ENCODE assay signal across 36 mouse cellular contexts in genomic region chr9:45255967-45256366, GRCm38 (mm10). TPM values are rescaled to one million over a fixed set of nuclear protein-coding genes. Genes with fewer than 3 reads are reported as not detected.
"Had no signal": no experiment of that assay in that cellular context is flagged by ENCODE, and none has a peak within 500 bp of the region (broad histone marks: within the 10 kb centered on the region; RNA-seq: fewer than 3 reads in every experiment).

No protein-coding gene starts in this region.

- H3K4me3 ChIP-seq: left cerebral cortex, adult 2 months; limb, embryonic 10.5 days; limb, embryonic 12.5 days; limb, embryonic 13.5 days; limb, embryonic 15.5 days; liver, embryonic 12.5 days; liver, embryonic 13.5 days; liver, embryonic 15.5 days; lung, embryonic 15.5 days; midbrain, embryonic 10.5 days; midbrain, embryonic 12.5 days; midbrain, embryonic 13.5 days; midbrain, embryonic 15.5 days; myocyte; neural tube, embryonic 12.5 days; neural tube, embryonic 13.5 days had no signal

- H3K27ac ChIP-seq: left cerebral cortex, adult 2 months; limb, embryonic 10.5 days; limb, embryonic 12.5 days; limb, embryonic 13.5 days; limb, embryonic 15.5 days; liver, embryonic 12.5 days; liver, embryonic 13.5 days; liver, embryonic 14.5 days; liver, embryonic 15.5 days; lung, embryonic 15.5 days; macrophage; midbrain, embryonic 10.5 days; midbrain, embryonic 12.5 days; midbrain, embryonic 13.5 days; midbrain, embryonic 15.5 days; neural tube, embryonic 12.5 days; neural tube, embryonic 13.5 days had no signal

- H3K4me1 ChIP-seq: limb, embryonic 12.5 days; limb, embryonic 13.5 days; limb, embryonic 15.5 days; lung, embryonic 15.5 days; midbrain, embryonic 12.5 days; midbrain, embryonic 13.5 days; midbrain, embryonic 15.5 days; neural tube, embryonic 12.5 days; neural tube, embryonic 13.5 days had no signal

- H3K9ac ChIP-seq: limb, embryonic 12.5 days; limb, embryonic 13.5 days; limb, embryonic 15.5 days; liver, embryonic 12.5 days; liver, embryonic 13.5 days; liver, embryonic 14.5 days; liver, embryonic 15.5 days; liver, postnatal 0 days; lung, embryonic 14.5 days; lung, embryonic 15.5 days; midbrain, embryonic 12.5 days; midbrain, embryonic 13.5 days; midbrain, embryonic 15.5 days; neural tube, embryonic 12.5 days; neural tube, embryonic 13.5 days had no signal

- H3K4me2 ChIP-seq: limb, embryonic 12.5 days; limb, embryonic 13.5 days; limb, embryonic 15.5 days; liver, embryonic 11.5 days; liver, embryonic 12.5 days; liver, embryonic 13.5 days; liver, embryonic 15.5 days; lung, embryonic 14.5 days; lung, embryonic 15.5 days; midbrain, embryonic 12.5 days; midbrain, embryonic 13.5 days; midbrain, embryonic 15.5 days; neural tube, embryonic 12.5 days; neural tube, embryonic 13.5 days had no signal

- H3K36me3 ChIP-seq: limb, embryonic 10.5 days; limb, embryonic 12.5 days; limb, embryonic 13.5 days; limb, embryonic 15.5 days; liver, embryonic 12.5 days; liver, embryonic 13.5 days; liver, embryonic 15.5 days; lung, embryonic 15.5 days; midbrain, embryonic 10.5 days; midbrain, embryonic 12.5 days; midbrain, embryonic 13.5 days; midbrain, embryonic 15.5 days; neural tube, embryonic 12.5 days; neural tube, embryonic 13.5 days had no signal

- ATAC-seq: liver, embryonic 12.5 days; liver, postnatal 0 days; lung, postnatal 0 days; midbrain, embryonic 13.5 days; midbrain, embryonic 15.5 days; midbrain, embryonic 16.5 days had no signal

- H3K9me3 ChIP-seq: limb, embryonic 10.5 days; limb, embryonic 12.5 days; limb, embryonic 13.5 days; limb, embryonic 15.5 days; liver, embryonic 12.5 days; liver, embryonic 13.5 days; liver, embryonic 15.5 days; lung, embryonic 15.5 days; midbrain, embryonic 10.5 days; midbrain, embryonic 12.5 days; midbrain, embryonic 13.5 days; midbrain, embryonic 15.5 days; neural tube, embryonic 12.5 days; neural tube, embryonic 13.5 days had no signal

- DNase-seq: left cerebral cortex, postnatal 4 days; liver; liver, embryonic 13.5 days; liver, postnatal 0 days; lung, adult 18-20 months; lung, adult 2 months; lung, embryonic 14.5 days; lung, postnatal 10 days; lung, postnatal 14 days; lung, postnatal 36 days; lung, postnatal 4 days had no signal

- H3K27me3 ChIP-seq: limb, embryonic 13.5 days; limb, embryonic 15.5 days; liver, embryonic 12.5 days; liver, embryonic 13.5 days; liver, embryonic 15.5 days; lung, embryonic 15.5 days; midbrain, embryonic 12.5 days; midbrain, embryonic 13.5 days; midbrain, embryonic 15.5 days; neural tube, embryonic 12.5 days; neural tube, embryonic 13.5 days had no signal

RNA-seq across cellular contexts. Expression of gene Il10ra, which starts 13.0 kb away (rescaled TPM):
- polyA plus RNA-seq: myocyte had no signal

RNA-seq across cellular contexts. Expression of gene Tmprss4, which starts 52.1 kb away (rescaled TPM):
- total RNA-seq: left cerebral cortex, adult 2 months; left cerebral cortex, postnatal 10 days; left cerebral cortex, postnatal 4 days; megakaryocyte-erythroid progenitor cell, adult 5-6 weeks; monocyte, adult 5-6 weeks had no signal
- polyA plus RNA-seq: limb, embryonic 12.5 days; liver, embryonic 11.5 days; liver, embryonic 12.5 days; liver, embryonic 15.5 days; liver, postnatal 0 days; midbrain, embryonic 10.5 days; midbrain, embryonic 12.5 days; midbrain, embryonic 13.5 days; midbrain, embryonic 15.5 days; midbrain, embryonic 16.5 days; midbrain, postnatal 0 days; myocyte; neural tube, embryonic 11.5 days; neural tube, embryonic 13.5 days had no signal
